In genomic region chr7:96832551-96832950, GRCm38 (mm10) we compare ENCODE assay signal across 8 mouse cellular contexts.
A peak's percentile ranks its signal among the peaks of the same experiment; 100 is the strongest.
DNase-seq lines count a peak whose midpoint lies in the region; ATAC-seq and TF ChIP-seq lines count a peak whose summit lies in the region.

No protein-coding gene starts in this region.

- TF ChIP-seq POLR2A in brain, embryonic 14.5 days (IDR thresholded peaks at IDR 0.05; ENCODE audit: borderline replicate concordance, extremely low read depth, insufficient read depth, insufficient read length, poor library complexity, severe bottlenecking): no peak

- H3K4me3 ChIP-seq in kidney, embryonic 14.5 days (ENCODE audit: low read length): no peak overlapping the region
- H3K4me3 ChIP-seq in neural tube, embryonic 14.5 days (ENCODE audit: low read depth, low read length): no peak overlapping the region
- H3K4me3 ChIP-seq in liver, embryonic 12.5 days: no peak overlapping the region

- ATAC-seq in kidney, embryonic 14.5 days (ENCODE audit: low FRiP score, low TSS enrichment): peak; percentile 63
- peak; percentile 79 for ATAC-seq in neural tube, embryonic 14.5 days (ENCODE audit: low read depth)
- ATAC-seq in liver, embryonic 12.5 days: no peak

- no peaks in the 10 kb centered on the region for H3K27me3 ChIP-seq in kidney, embryonic 14.5 days (ENCODE audit: control insufficient read depth, insufficient read depth, low read length)
- H3K27me3 ChIP-seq in neural tube, embryonic 14.5 days (ENCODE audit: control insufficient read depth, insufficient read depth, low read length): no peaks in the 10 kb centered on the region
- H3K27me3 ChIP-seq in liver, embryonic 12.5 days (replicated peaks): 0 out of 2 replicates have a peak, but pooled peaks cover 6% of the 10 kb centered on the region

- intact Hi-C loops in left cerebral cortex, postnatal 25 days (cut with DNase I): no loop called here

- H3K27ac ChIP-seq in kidney, embryonic 14.5 days (ENCODE audit: low read depth, low read length): no peak overlapping the region
- 0 out of 2 replicates have a peak overlapping the region, but pooled peaks have one; percentile 8 for H3K27ac ChIP-seq in neural tube, embryonic 14.5 days (ENCODE audit: low read depth, low read length)
- no peak overlapping the region for H3K27ac ChIP-seq in liver, embryonic 12.5 days

- no peak overlapping the region for H3K9ac ChIP-seq in kidney, embryonic 14.5 days (ENCODE audit: low read depth, low read length)
- H3K9ac ChIP-seq in neural tube, embryonic 14.5 days (replicated peaks; ENCODE audit: low read depth, low read length): no peak overlapping the region
- H3K9ac ChIP-seq in liver, embryonic 12.5 days: no peak overlapping the region

- H3K4me2 ChIP-seq in kidney, embryonic 14.5 days (replicated peaks; ENCODE audit: low read depth, low read length): no peak overlapping the region
- H3K4me2 ChIP-seq in neural tube, embryonic 14.5 days (ENCODE audit: low read depth, low read length): no peak overlapping the region
- H3K4me2 ChIP-seq in liver, embryonic 12.5 days: no peak overlapping the region

- no peak for TF ChIP-seq CTCF in brain, embryonic 14.5 days (IDR thresholded peaks at IDR 0.05; ENCODE audit: borderline replicate concordance, extremely low read depth, insufficient read depth, insufficient read length)

- DNase-seq in cerebellum, adult 11-12 months: peak; percentile 10
- DNase-seq in cerebellum, adult 11 months: no peak
- peak; percentile 96 for DNase-seq in brain, embryonic 14.5 days (ENCODE audit: low read depth)
- peak; percentile 8 for DNase-seq in gonadal fat pad, adult 2 months (ENCODE audit: low read depth)
- no peak for DNase-seq in left cerebral cortex, postnatal 25 days (ENCODE audit: low spot score in 2 of 2)

- no peaks in the 10 kb centered on the region for H3K9me3 ChIP-seq in kidney, embryonic 14.5 days (ENCODE audit: control insufficient read depth, low read length)
- no peaks in the 10 kb centered on the region for H3K9me3 ChIP-seq in neural tube, embryonic 14.5 days (ENCODE audit: control insufficient read depth, low read length)
- H3K9me3 ChIP-seq in liver, embryonic 12.5 days (replicated peaks): no peaks in the 10 kb centered on the region

- peaks cover 4% of the 10 kb centered on the region; the same call in 1 of the 2 replicates for H3K36me3 ChIP-seq in kidney, embryonic 14.5 days (ENCODE audit: control insufficient read depth, insufficient read depth, low read length)
- no peaks in the 10 kb centered on the region for H3K36me3 ChIP-seq in neural tube, embryonic 14.5 days (ENCODE audit: control insufficient read depth, insufficient read depth, low read length)
- no peaks in the 10 kb centered on the region for H3K36me3 ChIP-seq in liver, embryonic 12.5 days

- WGBS in kidney, embryonic 14.5 days: 14% methylated on average over 9 of the region's 9 CpGs
- 13% methylated on average over 9 of the region's 9 CpGs for WGBS in neural tube, embryonic 14.5 days
- 45% methylated on average over 9 of the region's 9 CpGs for WGBS in liver, embryonic 12.5 days (ENCODE audit: insufficient replicate concordance)

- peaks cover 11% of the 10 kb centered on the region for H3K4me1 ChIP-seq in kidney, embryonic 14.5 days (ENCODE audit: control insufficient read depth, insufficient read depth, low read length)
- peaks cover 10% of the 10 kb centered on the region for H3K4me1 ChIP-seq in neural tube, embryonic 14.5 days (ENCODE audit: control insufficient read depth, insufficient read depth, low read length)
- no peaks in the 10 kb centered on the region for H3K4me1 ChIP-seq in liver, embryonic 12.5 days

Comparison
In these comparisons a context has a peak if more than half of its experiments do, and no peak if none do; other contexts are left out.
1. DNase-seq: peak in cerebellum, adult 11-12 months (single experiment), brain, embryonic 14.5 days (single experiment) and gonadal fat pad, adult 2 months (single experiment); none in cerebellum, adult 11 months (single experiment) and left cerebral cortex, postnatal 25 days (0 of 2).